Mouse (Mus musculus): Measurements from ENCODE around the gene Rpl6. TPM values are rescaled to one million over a fixed set of nuclear protein-coding genes. Genes with fewer than 3 reads are reported as not detected.

The Rpl6 gene
- polyA plus RNA-seq, 1 experiment from 2014 or later: 659 TPM

GRCm38 (mm10) chr5:121230811-121231210 is 26.5 kb downstream of the Rpl6 start:
- 84% methylated on average over 9 of the region's 9 CpGs for WGBS
- H3K27me3 ChIP-seq (replicated peaks): no peaks in the 10 kb centered on the region
- no peaks in the 10 kb centered on the region for H3K36me3 ChIP-seq
- H3K4me3 ChIP-seq (replicated peaks): no peak overlapping the region
- no peak overlapping the region for H3K27ac ChIP-seq
- no peak overlapping the region for H3K9ac ChIP-seq
- no peaks in the 10 kb centered on the region for H3K9me3 ChIP-seq
- H3K4me2 ChIP-seq (replicated peaks): no peak overlapping the region
- H3K4me1 ChIP-seq (replicated peaks): peaks cover 10% of the 10 kb centered on the region
- ATAC-seq: no peak

- 0 out of 2 replicates have a peak, but pooled peaks cover 4% of the 10 kb centered on the region for H3K4me1 ChIP-seq (replicated peaks)
- no peak overlapping the region for H3K4me3 ChIP-seq (replicated peaks)
- H3K27ac ChIP-seq: no peak overlapping the region
- 100% methylated on average over 1 of the region's 1 CpGs for WGBS
- H3K9me3 ChIP-seq: no peaks in the 10 kb centered on the region
- no peak for ATAC-seq
- H3K36me3 ChIP-seq: no peaks in the 10 kb centered on the region
- no peak overlapping the region for H3K9ac ChIP-seq
- H3K27me3 ChIP-seq (replicated peaks): no peaks in the 10 kb centered on the region
- no peak overlapping the region for H3K4me2 ChIP-seq (replicated peaks)
Observed at GRCm38 (mm10) chr5:121232789-121233188, 28.5 kb downstream of the Rpl6 start.

- 40% methylated on average over 2 of the region's 2 CpGs for WGBS
- ATAC-seq: peak; percentile 85
- H3K36me3 ChIP-seq: no peaks in the 10 kb centered on the region
- no peak overlapping the region; the same call in 1 of the 2 replicates for H3K27ac ChIP-seq
- H3K27me3 ChIP-seq (replicated peaks): no peaks in the 10 kb centered on the region
- H3K9ac ChIP-seq: no peak overlapping the region
- no peaks in the 10 kb centered on the region for H3K9me3 ChIP-seq
- 0 out of 2 replicates have a peak, but pooled peaks cover 4% of the 10 kb centered on the region for H3K4me1 ChIP-seq (replicated peaks)
- H3K4me2 ChIP-seq (replicated peaks): no peak overlapping the region
- H3K4me3 ChIP-seq (replicated peaks): no peak overlapping the region
Observed at GRCm38 (mm10) chr5:121233726-121234125, 29.4 kb downstream of the Rpl6 start.

GRCm38 (mm10) chr5:121236171-121236570 is 31.9 kb downstream of the Rpl6 start:
- peak; percentile 59; the same call in 1 of the 2 replicates for ATAC-seq
- no peak overlapping the region for H3K9ac ChIP-seq
- H3K9me3 ChIP-seq: no peaks in the 10 kb centered on the region
- H3K27me3 ChIP-seq (replicated peaks): no peaks in the 10 kb centered on the region
- H3K36me3 ChIP-seq: no peaks in the 10 kb centered on the region
- H3K4me1 ChIP-seq (replicated peaks): no peaks in the 10 kb centered on the region
- WGBS: 58% methylated on average over 5 of the region's 5 CpGs
- no peak overlapping the region for H3K27ac ChIP-seq
- H3K4me3 ChIP-seq (replicated peaks): no peak overlapping the region
- H3K4me2 ChIP-seq (replicated peaks): no peak overlapping the region

- 79% methylated on average over 2 of the region's 2 CpGs for WGBS
- Histone ChIP-seq H3K9ac (no peak overlapping the region), H3K27ac (no peak overlapping the region), H3K36me3 (no peaks in the 10 kb centered on the region), H3K4me2 (replicated peaks) (no peak overlapping the region), H3K4me3 (replicated peaks) (no peak overlapping the region), H3K27me3 (replicated peaks) (no peaks in the 10 kb centered on the region), H3K4me1 (replicated peaks) (no peaks in the 10 kb centered on the region), H3K9me3 (no peaks in the 10 kb centered on the region)
- ATAC-seq: no peak
Observed at GRCm38 (mm10) chr5:121238208-121238607, 33.9 kb downstream of the Rpl6 start.

GRCm38 (mm10) chr5:121239846-121240245 is 35.6 kb downstream of the Rpl6 start:
- H3K36me3 ChIP-seq: no peaks in the 10 kb centered on the region
- H3K4me3 ChIP-seq (replicated peaks): no peak overlapping the region
- H3K4me2 ChIP-seq (replicated peaks): no peak overlapping the region
- no peak overlapping the region for H3K27ac ChIP-seq
- WGBS: 77% methylated on average over 5 of the region's 5 CpGs
- no peaks in the 10 kb centered on the region for H3K27me3 ChIP-seq (replicated peaks)
- H3K4me1 ChIP-seq (replicated peaks): no peaks in the 10 kb centered on the region
- ATAC-seq: no peak
- no peak overlapping the region for H3K9ac ChIP-seq
- H3K9me3 ChIP-seq: no peaks in the 10 kb centered on the region

- no peak for ATAC-seq
- H3K9ac ChIP-seq: no peak overlapping the region
- no peak overlapping the region for H3K27ac ChIP-seq
- H3K27me3 ChIP-seq (replicated peaks): no peaks in the 10 kb centered on the region
- H3K4me1 ChIP-seq (replicated peaks): no peaks in the 10 kb centered on the region
- no peaks in the 10 kb centered on the region for H3K36me3 ChIP-seq
- H3K4me2 ChIP-seq (replicated peaks): no peak overlapping the region
- H3K9me3 ChIP-seq: no peaks in the 10 kb centered on the region
- H3K4me3 ChIP-seq (replicated peaks): no peak overlapping the region
Observed at GRCm38 (mm10) chr5:121241182-121241581, 36.9 kb downstream of the Rpl6 start.

- no peak overlapping the region for H3K4me2 ChIP-seq (replicated peaks)
- 38% methylated on average over 1 of the region's 1 CpGs for WGBS
Observed at GRCm38 (mm10) chr5:121242261-121242660, 38.0 kb downstream of the Rpl6 start.

GRCm38 (mm10) chr5:121242701-121243100 is 38.4 kb downstream of the Rpl6 start:
- H3K9ac ChIP-seq: no peak overlapping the region
- ATAC-seq: peak; percentile 73; the same call in 1 of the 2 replicates
- no peak overlapping the region for H3K4me3 ChIP-seq (replicated peaks)
- WGBS: 93% methylated on average over 1 of the region's 1 CpGs
- H3K27me3 ChIP-seq (replicated peaks): no peaks in the 10 kb centered on the region
- no peak overlapping the region for H3K27ac ChIP-seq
- H3K9me3 ChIP-seq: no peaks in the 10 kb centered on the region
- H3K4me2 ChIP-seq (replicated peaks): no peak overlapping the region
- H3K36me3 ChIP-seq: no peaks in the 10 kb centered on the region
- no peaks in the 10 kb centered on the region for H3K4me1 ChIP-seq (replicated peaks)

More at GRCm38 (mm10) chr5:121242261-121242660, 38.0 kb downstream of the Rpl6 start:
- H3K36me3 ChIP-seq: no peaks in the 10 kb centered on the region
- H3K4me1 ChIP-seq (replicated peaks): no peaks in the 10 kb centered on the region
- no peak overlapping the region for H3K9ac ChIP-seq
- no peaks in the 10 kb centered on the region for H3K27me3 ChIP-seq (replicated peaks)
- peak; percentile 67; the same call in 1 of the 2 replicates for ATAC-seq
- H3K27ac ChIP-seq: no peak overlapping the region
- no peak overlapping the region for H3K4me3 ChIP-seq (replicated peaks)
- no peaks in the 10 kb centered on the region for H3K9me3 ChIP-seq

GRCm38 (mm10) chr5:121243676-121244364 is 39.5 kb downstream of the Rpl6 start:
- Histone ChIP-seq H3K27me3 (replicated peaks) (no peaks in the 10 kb centered on the region), H3K36me3 (no peaks in the 10 kb centered on the region), H3K9me3 (no peaks in the 10 kb centered on the region), H3K27ac (no peak overlapping the region), H3K4me3 (replicated peaks) (no peak overlapping the region), H3K4me2 (replicated peaks) (no peak overlapping the region), H3K4me1 (replicated peaks) (no peaks in the 10 kb centered on the region), H3K9ac (no peak overlapping the region)
- 94% methylated on average over 1 of the region's 1 CpGs for WGBS
- ATAC-seq: no peak

- H3K27ac ChIP-seq: no peak overlapping the region
- H3K9ac ChIP-seq: no peak overlapping the region
- no peak for ATAC-seq
- H3K4me2 ChIP-seq (replicated peaks): no peak overlapping the region
- no peaks in the 10 kb centered on the region for H3K36me3 ChIP-seq
- H3K4me1 ChIP-seq (replicated peaks): no peaks in the 10 kb centered on the region
- H3K9me3 ChIP-seq: no peaks in the 10 kb centered on the region
- 87% methylated on average over 5 of the region's 5 CpGs for WGBS
- no peak overlapping the region for H3K4me3 ChIP-seq (replicated peaks)
- no peaks in the 10 kb centered on the region for H3K27me3 ChIP-seq (replicated peaks)
Observed at GRCm38 (mm10) chr5:121244365-121244731, 40.1 kb downstream of the Rpl6 start.

GRCm38 (mm10) chr5:121245201-121245600 is 40.9 kb downstream of the Rpl6 start:
- Histone ChIP-seq H3K4me3 (replicated peaks) (no peak overlapping the region), H3K27ac (no peak overlapping the region), H3K9me3 (no peaks in the 10 kb centered on the region), H3K4me2 (replicated peaks) (no peak overlapping the region), H3K4me1 (replicated peaks) (no peaks in the 10 kb centered on the region), H3K9ac (no peak overlapping the region), H3K27me3 (replicated peaks) (no peaks in the 10 kb centered on the region), H3K36me3 (no peaks in the 10 kb centered on the region)
- WGBS: 80% methylated on average over 7 of the region's 7 CpGs
- no peak for ATAC-seq

- 0 out of 2 replicates have a peak, but pooled peaks cover 1% of the 10 kb centered on the region for H3K36me3 ChIP-seq
- no peaks in the 10 kb centered on the region for H3K9me3 ChIP-seq
- H3K4me2 ChIP-seq (replicated peaks): no peak overlapping the region
- 71% methylated on average over 3 of the region's 3 CpGs for WGBS
- H3K9ac ChIP-seq: no peak overlapping the region
- H3K27me3 ChIP-seq (replicated peaks): no peaks in the 10 kb centered on the region
- no peak overlapping the region for H3K4me3 ChIP-seq (replicated peaks)
- no peak for ATAC-seq
- 0 out of 2 replicates have a peak, but pooled peaks cover 2% of the 10 kb centered on the region for H3K4me1 ChIP-seq (replicated peaks)
- H3K27ac ChIP-seq: no peak overlapping the region
Observed at GRCm38 (mm10) chr5:121248766-121249394, 44.6 kb downstream of the Rpl6 start.

All from intestine, embryonic 15.5 days (tissue).